Mouse (Mus musculus): ENCODE measurements around the gene Agpat2. TPM values are rescaled to one million over a fixed set of nuclear protein-coding genes. Genes with fewer than 3 reads are reported as not detected.

Gene Agpat2
- polyA plus RNA-seq, 1 experiment from 2014 or later, result 28.9 TPM

- no peak overlapping the region for H3K27ac ChIP-seq
- H3K4me1 ChIP-seq, result peaks cover 27% of the 10 kb centered on the region
- WGBS, result 93% methylated on average over 2 of the region's 2 CpGs
- peaks cover 6% of the 10 kb centered on the region; the same call in 1 of the 2 replicates for H3K36me3 ChIP-seq
- no peak for DNase-seq (ENCODE audit: low spot score)
- H3K27me3 ChIP-seq (ENCODE audit: insufficient read depth, poor library complexity, severe bottlenecking), result peaks cover 8% of the 10 kb centered on the region
- no peaks in the 10 kb centered on the region for H3K9me3 ChIP-seq
- H3K4me3 ChIP-seq, result no peak overlapping the region
Observed at GRCm38 (mm10) chr2:26600664-26601063, 3.6 kb downstream of the Agpat2 start.

GRCm38 (mm10) chr2:26599965-26600364 lies 4.3 kb downstream of the Agpat2 start:
- Histone ChIP-seq H3K27ac (no peak overlapping the region), H3K36me3 (peaks cover 9% of the 10 kb centered on the region), H3K27me3 (ENCODE audit: insufficient read depth, poor library complexity, severe bottlenecking) (peaks cover 8% of the 10 kb centered on the region), H3K4me1 (peaks cover 27% of the 10 kb centered on the region), H3K4me3 (no peak overlapping the region), H3K9me3 (no peaks in the 10 kb centered on the region)
- 88% methylated on average over 4 of the region's 4 CpGs for WGBS
- no peak for DNase-seq (ENCODE audit: low spot score)

GRCm38 (mm10) chr2:26598462-26598861 lies 5.8 kb downstream of the Agpat2 start:
- peaks cover 8% of the 10 kb centered on the region for H3K27me3 ChIP-seq (ENCODE audit: insufficient read depth, poor library complexity, severe bottlenecking)
- DNase-seq (ENCODE audit: low spot score), result no peak
- WGBS, result 72% methylated on average over 3 of the region's 3 CpGs
- peaks cover 20% of the 10 kb centered on the region for H3K36me3 ChIP-seq
- peaks cover 15% of the 10 kb centered on the region for H3K4me1 ChIP-seq
- H3K4me3 ChIP-seq, result no peak overlapping the region
- H3K27ac ChIP-seq, result no peak overlapping the region
- no peaks in the 10 kb centered on the region for H3K9me3 ChIP-seq

DNA sequence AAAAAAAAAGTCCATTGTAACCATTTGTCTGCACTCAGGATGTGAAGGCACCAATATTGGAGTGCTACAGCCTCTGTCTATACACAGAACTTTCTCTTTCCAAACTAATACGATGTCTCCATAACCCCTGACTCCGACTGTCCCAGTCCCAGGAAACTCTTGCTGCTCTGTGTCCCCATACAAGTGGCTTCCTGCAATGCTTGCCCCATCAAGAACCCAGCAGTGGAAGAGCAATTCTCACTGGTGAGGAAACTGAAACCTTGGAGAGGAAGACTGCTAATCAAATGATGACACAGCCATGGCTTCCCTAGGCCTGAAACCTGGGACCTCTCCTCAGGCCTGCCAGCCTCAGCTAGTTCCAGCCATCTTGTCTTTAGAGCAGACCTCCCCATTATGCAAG lies 6.4 kb downstream of the Agpat2 start:
- no peak for DNase-seq (ENCODE audit: low spot score)
- peaks cover 26% of the 10 kb centered on the region for H3K36me3 ChIP-seq
- H3K27me3 ChIP-seq (ENCODE audit: insufficient read depth, poor library complexity, severe bottlenecking), result peaks cover 5% of the 10 kb centered on the region
- peaks cover 8% of the 10 kb centered on the region for H3K4me1 ChIP-seq
- no peak overlapping the region for H3K4me3 ChIP-seq
- no peak overlapping the region for H3K27ac ChIP-seq
- WGBS, result 85% methylated on average over 2 of the region's 2 CpGs
- H3K9me3 ChIP-seq, result no peaks in the 10 kb centered on the region

- 88% methylated on average over 3 of the region's 3 CpGs for WGBS
- no peak for DNase-seq (ENCODE audit: low spot score)
Observed at GRCm38 (mm10) chr2:26596898-26597297, 7.3 kb downstream of the Agpat2 start.

GRCm38 (mm10) chr2:26595725-26596435 lies 8.3 kb downstream of the Agpat2 start:
- no peaks in the 10 kb centered on the region for H3K27me3 ChIP-seq (ENCODE audit: insufficient read depth, poor library complexity, severe bottlenecking)
- H3K36me3 ChIP-seq, result peaks cover 45% of the 10 kb centered on the region
- no peak overlapping the region for H3K4me3 ChIP-seq
- no peak for DNase-seq (ENCODE audit: low spot score)
- H3K4me1 ChIP-seq, result peaks cover 16% of the 10 kb centered on the region; the same call in 1 of the 2 replicates
- WGBS, result 75% methylated on average over 11 of the region's 11 CpGs
- H3K27ac ChIP-seq, result no peak overlapping the region
- no peaks in the 10 kb centered on the region for H3K9me3 ChIP-seq

More at GRCm38 (mm10) chr2:26596898-26597297, 7.3 kb downstream of the Agpat2 start:
- Histone ChIP-seq H3K9me3 (no peaks in the 10 kb centered on the region), H3K36me3 (peaks cover 35% of the 10 kb centered on the region), H3K4me3 (no peak overlapping the region), H3K27me3 (ENCODE audit: insufficient read depth, poor library complexity, severe bottlenecking) (no peaks in the 10 kb centered on the region), H3K27ac (no peak overlapping the region), H3K4me1 (0 out of 2 replicates have a peak, but pooled peaks cover 6% of the 10 kb centered on the region)

DNA sequence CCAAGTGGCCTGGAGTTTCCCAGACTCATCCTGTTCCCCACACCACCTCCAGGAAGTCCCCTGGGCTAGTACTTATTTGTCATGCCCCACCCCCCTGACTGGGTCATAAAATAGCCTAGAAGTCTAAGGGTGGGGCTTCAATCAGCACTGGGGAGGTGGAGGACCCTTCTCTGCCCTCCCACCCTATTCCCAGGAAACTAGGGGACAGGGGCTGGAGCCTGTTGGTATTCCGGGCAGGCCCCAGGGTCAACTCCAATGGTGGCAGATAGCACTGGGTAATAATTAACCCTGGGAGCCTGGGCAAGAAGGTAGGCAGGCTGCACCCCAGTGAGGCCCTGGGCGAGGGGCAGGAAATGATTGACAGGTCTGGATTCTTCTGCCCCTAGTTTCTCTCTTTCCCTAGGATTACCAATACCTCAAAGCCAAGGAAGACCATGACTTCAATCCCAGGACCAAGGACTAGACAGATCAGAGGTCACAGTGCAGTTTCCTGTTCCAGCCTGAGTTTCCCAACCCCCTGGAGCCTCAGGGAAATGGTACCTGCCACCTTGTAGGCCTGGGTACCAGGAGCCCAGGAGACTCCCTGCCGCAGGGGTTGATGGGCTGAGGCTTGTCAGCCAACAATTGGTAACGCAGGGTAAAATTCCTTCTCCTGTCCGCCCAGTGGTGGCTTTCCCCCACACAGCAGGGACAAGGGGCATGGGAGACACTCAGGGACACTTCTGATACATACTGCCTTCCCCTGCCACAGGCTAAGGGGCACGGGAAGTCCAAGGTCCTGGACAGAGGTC lies 9.1 kb downstream of the Agpat2 start:
- Histone ChIP-seq H3K27me3 (ENCODE audit: insufficient read depth, poor library complexity, severe bottlenecking) (no peaks in the 10 kb centered on the region), H3K4me1 (peaks cover 11% of the 10 kb centered on the region; the same call in 1 of the 2 replicates), H3K4me3 (no peak overlapping the region), H3K27ac (no peak overlapping the region), H3K9me3 (no peaks in the 10 kb centered on the region), H3K36me3 (peaks cover 53% of the 10 kb centered on the region)
- WGBS, result 75% methylated on average over 6 of the region's 6 CpGs
- no peak for DNase-seq (ENCODE audit: low spot score)

GRCm38 (mm10) chr2:26594461-26594933 lies 9.7 kb downstream of the Agpat2 start:
- Histone ChIP-seq H3K4me1 (peaks cover 14% of the 10 kb centered on the region; the same call in 1 of the 2 replicates), H3K27ac (no peak overlapping the region), H3K4me3 (no peak overlapping the region), H3K36me3 (peaks cover 53% of the 10 kb centered on the region), H3K27me3 (ENCODE audit: insufficient read depth, poor library complexity, severe bottlenecking) (no peaks in the 10 kb centered on the region), H3K9me3 (no peaks in the 10 kb centered on the region)
- no peak for DNase-seq (ENCODE audit: low spot score)
- WGBS, result 79% methylated on average over 7 of the region's 7 CpGs

- 59% methylated on average over 9 of the region's 9 CpGs for WGBS
- Histone ChIP-seq H3K27ac (no peak overlapping the region), H3K27me3 (ENCODE audit: insufficient read depth, poor library complexity, severe bottlenecking) (no peaks in the 10 kb centered on the region)
Observed at GRCm38 (mm10) chr2:26594022-26594346, 10.2 kb downstream of the Agpat2 start.

DNA sequence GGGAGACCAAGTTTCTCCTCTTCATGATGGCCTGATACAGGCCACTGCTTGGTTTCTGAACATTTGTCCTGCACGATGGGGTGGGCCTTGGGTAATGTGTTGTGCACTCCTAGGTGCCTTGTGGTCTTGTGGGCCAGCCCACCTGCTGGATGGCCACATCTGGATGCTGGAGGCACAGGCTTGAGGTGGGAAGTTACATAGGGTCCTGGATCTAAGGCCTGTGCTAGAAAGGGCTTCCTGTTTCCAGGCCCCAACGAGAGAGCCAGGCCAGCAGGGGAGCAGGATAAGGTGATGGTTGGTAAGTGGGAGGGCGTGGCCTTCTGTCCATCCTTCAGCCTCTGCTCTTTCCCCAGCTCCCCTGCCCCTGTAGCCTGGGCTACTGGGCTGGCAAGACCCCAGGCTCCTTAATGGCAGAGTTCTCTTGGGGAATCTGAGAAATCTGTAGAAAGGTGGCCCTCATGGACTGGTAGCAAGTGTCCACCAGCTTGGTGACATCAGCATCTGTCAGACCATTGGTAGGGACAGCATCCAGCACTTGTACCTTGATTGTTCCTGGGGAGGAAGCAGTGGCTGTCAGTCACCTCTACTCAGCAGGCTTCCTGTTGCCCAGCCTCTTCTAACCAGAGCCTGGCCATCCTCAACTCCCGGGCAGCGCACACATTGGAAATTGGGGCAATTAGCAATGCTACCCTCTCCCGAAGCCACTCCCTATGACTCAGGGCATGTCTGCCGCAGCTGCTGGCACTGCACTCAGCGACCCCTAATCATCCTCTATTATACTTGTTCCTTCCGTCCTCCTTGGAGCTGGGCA lies 10.8 kb downstream of the Agpat2 start:
- H3K27me3 ChIP-seq (ENCODE audit: insufficient read depth, poor library complexity, severe bottlenecking), result no peaks in the 10 kb centered on the region
- DNase-seq (ENCODE audit: low spot score), result no peak
- H3K27ac ChIP-seq, result no peak overlapping the region

More at GRCm38 (mm10) chr2:26594022-26594346, 10.2 kb downstream of the Agpat2 start:
- H3K4me1 ChIP-seq, result peaks cover 17% of the 10 kb centered on the region
- no peak for DNase-seq (ENCODE audit: low spot score)
- no peaks in the 10 kb centered on the region for H3K9me3 ChIP-seq
- peaks cover 54% of the 10 kb centered on the region for H3K36me3 ChIP-seq
- no peak overlapping the region for H3K4me3 ChIP-seq

DNA sequence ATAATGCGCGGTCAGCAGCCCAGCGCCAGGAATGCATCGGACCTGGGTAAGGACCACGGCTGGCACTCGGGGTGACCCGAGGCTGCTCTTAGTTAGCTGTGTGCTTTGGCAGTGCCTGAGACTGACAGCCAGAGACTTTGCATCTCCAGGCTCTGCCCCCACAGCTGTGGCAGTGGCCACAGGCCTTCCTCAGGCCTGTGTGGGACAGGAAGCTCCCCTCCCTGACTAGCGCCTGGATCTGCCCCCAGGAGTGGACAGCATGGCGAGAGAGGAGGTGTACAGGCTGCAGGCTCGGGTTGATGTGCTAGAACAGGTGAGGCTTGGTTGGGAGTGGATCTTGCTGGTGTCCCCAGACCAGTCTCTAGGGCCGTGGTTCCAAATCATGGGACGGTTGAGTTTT lies 12.8 kb downstream of the Agpat2 start:
- H3K9me3 ChIP-seq, result no peaks in the 10 kb centered on the region
- peaks cover 70% of the 10 kb centered on the region for H3K36me3 ChIP-seq
- no peak for DNase-seq (ENCODE audit: low spot score)
- 0 out of 2 replicates have a peak overlapping the region, but pooled peaks have one; percentile 14 for H3K27ac ChIP-seq
- no peaks in the 10 kb centered on the region for H3K27me3 ChIP-seq (ENCODE audit: insufficient read depth, poor library complexity, severe bottlenecking)
- peaks cover 43% of the 10 kb centered on the region for H3K4me1 ChIP-seq
- 85% methylated on average over 12 of the region's 12 CpGs for WGBS
- no peak overlapping the region for H3K4me3 ChIP-seq

More for the DNA sequence above, 10.8 kb downstream of the Agpat2 start:
- Histone ChIP-seq H3K4me3 (no peak overlapping the region), H3K36me3 (peaks cover 59% of the 10 kb centered on the region), H3K9me3 (no peaks in the 10 kb centered on the region), H3K4me1 (peaks cover 23% of the 10 kb centered on the region)
- 58% methylated on average over 9 of the region's 9 CpGs for WGBS

DNA sequence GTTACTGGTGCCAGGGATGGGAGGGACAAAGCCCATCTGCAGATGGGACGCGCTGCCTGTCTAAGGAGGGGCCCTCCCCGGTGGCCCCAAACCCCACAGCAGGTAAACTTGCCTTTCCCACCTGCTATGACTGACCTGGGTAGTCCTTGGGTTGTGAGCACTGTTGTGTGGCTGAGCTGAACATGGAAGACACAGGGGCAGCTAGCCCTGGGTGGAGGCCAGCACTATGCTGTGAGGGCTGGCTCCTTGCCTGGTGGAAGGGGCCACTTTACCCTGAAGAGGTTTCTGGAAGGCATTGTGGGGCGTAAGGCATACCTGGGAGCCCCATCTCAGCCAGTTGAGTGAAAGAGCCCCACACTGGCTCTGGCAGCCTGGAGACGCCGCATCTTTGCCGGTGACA lies 13.3 kb downstream of the Agpat2 start:
- Histone ChIP-seq H3K36me3 (peaks cover 66% of the 10 kb centered on the region), H3K27ac (no peak overlapping the region), H3K4me1 (peaks cover 46% of the 10 kb centered on the region), H3K4me3 (no peak overlapping the region), H3K27me3 (ENCODE audit: insufficient read depth, poor library complexity, severe bottlenecking) (no peaks in the 10 kb centered on the region), H3K9me3 (no peaks in the 10 kb centered on the region)
- no peak for DNase-seq (ENCODE audit: low spot score)
- WGBS, result 91% methylated on average over 7 of the region's 7 CpGs
